Mouse (Mus musculus): Measurements from ENCODE around the gene Soga1.

The Soga1 gene

DNA sequence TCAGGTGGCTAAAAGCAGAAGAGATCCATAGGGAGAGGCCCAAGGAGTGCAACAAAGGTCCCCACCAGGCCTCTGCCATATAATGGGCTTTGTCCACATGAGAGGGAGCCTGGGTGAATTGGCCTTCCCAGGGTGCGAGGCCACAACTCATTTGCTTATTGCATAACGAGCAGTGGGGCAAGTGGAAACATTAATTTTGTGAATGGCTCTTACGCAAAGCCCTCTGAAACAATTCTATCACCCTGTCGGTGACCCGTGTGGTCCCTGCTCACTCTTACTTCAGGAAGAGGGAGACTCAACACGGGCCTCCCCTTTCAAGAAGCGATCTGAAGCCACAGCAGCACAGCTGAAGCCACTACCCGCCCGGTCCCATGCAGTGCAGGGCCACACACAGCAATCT is 41.8 kb downstream of the Soga1 start:
- DNase-seq (ENCODE audit: low spot score) = no peak

DNA sequence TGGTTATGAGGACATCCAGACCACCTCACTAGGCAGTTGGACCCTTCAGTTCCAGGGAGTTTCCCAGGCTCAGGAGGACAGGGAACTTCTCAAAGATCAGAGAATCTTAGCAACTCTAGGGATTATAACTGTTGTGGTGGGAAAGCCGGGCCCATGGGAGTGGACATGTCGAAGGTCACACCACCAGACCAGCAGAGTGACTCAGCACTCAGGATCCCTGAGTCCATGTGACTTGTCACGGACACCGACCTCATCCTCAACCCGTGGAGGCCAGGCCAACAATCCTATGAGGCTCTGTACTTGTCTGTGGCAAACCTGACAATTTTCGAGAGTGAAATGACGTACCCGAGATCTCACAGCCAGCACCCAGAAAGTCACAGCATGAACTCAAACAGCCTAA is 42.7 kb downstream of the Soga1 start:
- DNase-seq (ENCODE audit: low spot score) = no peak

DNA sequence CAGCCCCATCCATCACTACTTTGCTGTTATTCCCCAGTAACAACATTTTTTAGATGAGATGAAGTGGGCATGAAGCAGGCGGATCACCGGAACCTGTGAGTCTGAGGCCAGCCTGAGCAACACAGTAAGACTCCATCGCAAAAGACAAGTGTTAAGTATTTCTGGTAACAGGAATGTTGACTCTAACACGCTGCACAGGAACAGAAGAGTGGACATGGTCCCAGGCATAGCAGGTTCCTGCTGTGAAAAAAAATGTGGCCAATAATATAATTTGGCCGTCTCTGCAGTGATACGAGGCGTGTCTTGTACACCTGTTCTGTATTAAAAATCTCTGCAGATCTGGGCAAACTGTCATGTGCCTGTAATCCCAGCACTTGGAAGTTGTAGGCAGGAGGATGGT is 43.7 kb downstream of the Soga1 start:
- DNase-seq (ENCODE audit: low spot score) = no peak

DNA sequence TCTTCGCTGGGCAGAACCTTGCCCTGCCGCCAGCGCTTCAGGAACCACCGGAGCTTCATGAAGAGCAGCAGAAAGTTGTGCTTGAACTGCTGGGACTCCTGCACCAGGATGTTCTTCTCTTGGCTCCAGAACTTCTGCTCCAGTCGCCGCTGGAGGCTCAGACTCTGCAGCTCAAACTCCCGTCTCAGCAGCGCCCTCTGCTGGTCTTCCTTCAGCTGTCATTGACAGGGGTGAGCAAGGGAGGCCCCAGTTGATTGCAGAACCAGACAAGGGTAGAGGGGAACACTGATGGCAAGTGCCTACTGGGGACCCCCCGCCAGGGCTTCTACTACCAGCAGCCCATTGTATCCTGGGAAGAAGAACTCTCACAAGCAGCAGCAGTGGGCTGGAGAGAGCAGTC is 48.2 kb downstream of the Soga1 start:
- DNase-seq (ENCODE audit: low spot score) = no peak

DNA sequence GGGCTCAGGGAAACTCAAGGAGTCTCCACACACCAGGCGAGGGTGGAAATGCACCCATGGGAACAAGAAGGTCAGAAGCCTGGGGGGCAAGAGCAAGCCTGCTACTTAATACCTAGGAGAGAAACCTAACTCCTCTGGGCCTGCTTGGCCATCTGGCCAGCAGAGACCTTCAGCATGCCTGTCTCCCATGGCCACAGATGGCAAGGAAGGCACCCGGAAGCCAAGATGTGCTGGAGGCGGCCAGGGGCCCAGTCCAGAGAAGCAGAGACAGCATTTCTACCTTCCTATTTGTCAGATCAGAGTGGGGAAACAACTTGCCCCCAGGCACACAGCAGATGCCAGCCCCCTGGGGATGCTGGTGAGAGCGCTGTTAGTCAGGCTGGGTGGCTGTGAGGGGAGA is 50.8 kb downstream of the Soga1 start:
- DNase-seq (ENCODE audit: low spot score) = no peak

DNA sequence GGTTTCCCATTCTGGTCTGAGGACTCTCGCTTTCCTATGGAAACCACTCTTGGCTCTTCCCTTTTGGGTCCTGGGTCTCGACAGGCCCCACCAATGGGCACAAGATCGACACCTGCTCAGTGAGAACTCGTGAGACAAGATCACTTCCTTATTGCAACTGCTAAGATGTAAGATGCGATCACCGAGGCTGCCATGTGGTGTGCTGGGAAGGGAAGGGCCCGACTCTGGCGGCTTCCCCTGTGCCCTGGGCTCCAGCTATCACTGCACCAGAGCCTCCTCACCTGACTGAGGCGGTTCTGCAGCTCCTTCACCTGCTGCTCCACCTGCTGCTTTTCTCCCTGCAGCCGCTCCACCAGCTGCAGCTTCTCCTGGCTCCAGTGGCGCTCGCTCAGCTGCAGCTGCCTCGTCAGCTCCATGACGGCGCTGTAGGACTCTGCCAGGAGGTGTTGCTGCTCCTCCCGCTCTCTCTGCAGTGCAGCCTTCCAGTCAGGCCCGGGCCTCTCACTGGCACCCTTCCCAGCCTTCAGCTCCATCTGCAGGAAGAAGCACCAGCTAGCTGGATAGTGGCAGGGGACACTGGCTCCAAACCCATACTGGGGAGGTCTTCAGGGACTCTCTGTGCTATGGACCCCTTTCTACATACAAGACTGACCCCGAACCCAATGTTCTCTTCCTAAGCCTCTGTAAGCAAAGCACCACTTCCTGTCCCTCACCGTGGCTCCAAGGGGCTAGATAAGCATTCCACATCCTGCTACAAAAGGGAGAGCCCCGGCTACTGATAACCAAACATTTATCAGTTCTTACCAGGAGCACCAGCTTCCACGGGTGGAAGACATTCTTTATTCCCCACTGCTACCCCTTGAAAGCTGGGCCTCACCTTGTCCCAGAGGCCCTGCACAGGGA is 51.7 kb downstream of the Soga1 start:
- no peak for DNase-seq (ENCODE audit: low spot score)

DNA sequence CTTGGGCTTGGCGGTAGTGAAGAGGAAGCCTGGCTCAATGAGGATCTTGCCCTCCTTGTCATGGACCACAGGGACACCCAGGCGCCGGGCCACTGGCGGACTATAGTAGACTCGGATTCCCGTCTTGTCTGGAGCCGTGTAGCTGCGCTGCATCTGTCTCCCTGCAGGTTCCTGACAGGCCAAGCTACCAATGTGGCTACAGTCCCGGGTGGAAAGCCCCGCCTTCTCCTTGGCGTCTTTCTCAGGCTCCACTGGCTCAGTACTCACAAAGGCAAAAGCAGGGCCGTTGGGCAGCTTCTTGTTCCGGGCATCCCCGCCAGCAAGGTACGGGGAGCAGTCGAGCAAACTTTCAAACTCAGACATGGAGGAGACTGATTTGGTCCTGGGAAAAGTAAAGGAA is 57.9 kb downstream of the Soga1 start:
- no peak for DNase-seq (ENCODE audit: low spot score)

DNA sequence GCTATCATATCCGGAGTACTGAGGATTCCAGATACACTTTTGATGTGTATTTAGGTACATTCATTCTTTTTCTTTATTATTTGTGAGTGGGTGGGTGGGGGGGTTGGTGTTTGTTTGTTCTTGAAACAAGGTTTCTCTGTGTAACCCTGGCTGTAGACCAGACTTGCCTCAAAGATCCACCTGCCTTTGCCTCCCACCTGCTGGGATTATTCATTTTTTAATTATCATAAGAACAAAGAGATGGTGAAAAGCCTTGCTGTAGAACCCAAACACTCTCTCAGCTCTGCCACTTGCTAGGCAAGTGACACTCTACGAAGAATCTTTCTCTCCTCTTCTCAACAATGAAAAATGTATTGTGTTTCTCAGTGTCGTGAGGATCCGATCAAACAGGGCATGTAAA is 59.8 kb downstream of the Soga1 start:
- DNase-seq (ENCODE audit: low spot score) = no peak

DNA sequence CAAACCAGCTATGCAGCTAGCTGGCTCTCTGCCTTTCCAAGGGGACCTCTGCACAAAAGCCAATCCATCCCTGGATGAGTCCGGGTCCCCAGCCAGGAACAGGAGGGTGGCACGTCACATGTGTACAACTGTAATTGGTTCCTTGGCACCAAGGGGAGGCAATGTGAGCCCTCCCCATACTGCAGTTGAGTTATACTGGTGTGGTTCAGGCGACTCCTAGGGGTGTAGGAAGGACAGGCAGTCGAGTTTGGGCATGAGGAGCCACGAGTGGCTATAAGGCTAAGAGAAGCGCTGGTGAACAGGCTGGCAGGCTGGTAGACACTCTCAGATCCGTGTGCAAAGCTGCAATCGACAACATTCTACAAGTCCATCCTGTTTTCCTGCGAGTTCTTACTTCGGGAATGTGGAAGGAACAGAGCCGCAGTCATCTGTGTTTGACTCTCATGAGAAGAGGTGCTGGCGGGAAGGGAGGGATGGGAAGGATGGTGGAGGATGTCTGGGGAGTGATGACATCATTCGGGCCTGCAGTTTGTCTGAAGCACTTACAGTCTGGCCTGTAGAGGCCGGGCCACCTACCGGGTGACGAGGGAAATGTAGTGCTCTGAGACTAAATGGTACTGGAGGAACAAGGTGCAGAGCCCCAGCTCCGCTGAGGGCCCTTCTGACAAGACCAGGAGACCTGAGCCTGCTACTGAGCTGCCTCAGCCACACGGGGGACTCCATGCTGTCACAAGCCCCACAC is 62.4 kb downstream of the Soga1 start:
- DNase-seq (ENCODE audit: low spot score) = no peak

DNA sequence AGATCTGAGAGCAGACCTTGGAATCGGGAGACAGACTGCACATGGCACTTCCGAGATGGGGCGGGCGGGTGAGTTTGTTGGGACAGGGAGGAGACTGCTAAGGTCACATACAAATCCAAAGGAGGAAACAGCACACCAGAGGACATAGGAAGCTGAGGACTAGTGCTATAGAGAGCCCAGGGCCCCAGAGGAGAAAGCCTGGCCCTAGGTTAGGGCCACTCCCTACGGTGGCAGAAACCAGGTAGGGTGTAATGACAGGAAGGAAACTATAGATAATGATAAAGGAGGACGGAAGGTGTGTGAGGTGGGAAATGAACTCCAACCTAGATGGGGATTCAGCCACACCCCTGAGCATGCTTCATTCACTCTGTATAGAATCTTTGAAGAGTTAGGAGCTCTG is 66.7 kb downstream of the Soga1 start:
- no peak for DNase-seq (ENCODE audit: low spot score)

DNA sequence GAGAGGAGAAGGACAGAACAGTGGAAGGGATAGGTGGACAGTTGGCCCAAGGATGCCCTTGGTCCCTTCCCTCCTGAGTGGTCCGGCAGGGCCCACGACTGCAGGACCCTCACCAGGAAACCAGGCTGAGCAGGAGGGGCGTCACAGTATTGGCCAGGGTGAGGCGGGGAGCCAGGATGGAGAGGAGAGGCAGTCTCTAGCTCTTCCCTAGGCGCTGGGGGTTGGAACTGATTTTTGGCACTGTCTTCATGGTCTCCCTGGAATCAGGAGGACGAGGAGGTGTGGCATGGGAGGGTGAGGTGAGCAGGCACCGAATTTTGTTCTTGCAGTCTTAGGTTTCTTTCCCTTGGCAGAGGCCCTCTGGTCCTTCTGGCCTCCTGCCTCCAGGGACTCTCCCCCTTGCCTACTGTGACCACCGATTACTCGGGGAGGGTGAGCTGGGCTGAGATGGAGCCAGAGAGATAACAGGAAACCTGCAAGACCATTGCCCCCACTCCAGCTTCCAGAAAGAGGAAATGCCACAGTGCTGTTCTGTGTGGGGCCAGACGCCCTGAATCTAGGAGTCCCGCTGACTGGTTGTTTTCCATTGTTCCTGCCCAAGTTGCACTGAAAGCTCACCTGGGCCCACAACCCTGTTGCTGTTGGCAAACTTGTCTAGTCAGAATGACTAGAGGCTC is 68.3 kb downstream of the Soga1 start:
- no peak for DNase-seq (ENCODE audit: low spot score)

DNA sequence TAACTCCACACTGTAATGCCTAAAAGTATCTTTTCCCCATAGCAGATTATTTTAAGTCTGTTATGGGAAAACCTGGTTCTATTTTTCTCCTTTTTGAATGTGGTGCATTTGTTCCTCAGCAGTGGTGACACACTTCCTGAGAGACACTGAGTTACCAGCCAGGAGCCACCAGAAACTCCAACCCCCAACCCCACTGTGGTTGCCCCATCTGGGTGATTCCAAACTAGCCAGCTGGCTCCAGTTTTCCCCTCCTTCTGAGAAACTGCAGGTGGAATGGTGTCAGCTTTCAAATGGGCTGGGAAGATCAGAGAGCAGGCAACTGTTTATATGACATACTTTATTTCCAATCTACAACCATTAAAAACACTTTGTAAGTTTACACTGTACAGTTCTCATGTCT is 68.9 kb downstream of the Soga1 start:
- no peak for DNase-seq (ENCODE audit: low spot score)

DNA sequence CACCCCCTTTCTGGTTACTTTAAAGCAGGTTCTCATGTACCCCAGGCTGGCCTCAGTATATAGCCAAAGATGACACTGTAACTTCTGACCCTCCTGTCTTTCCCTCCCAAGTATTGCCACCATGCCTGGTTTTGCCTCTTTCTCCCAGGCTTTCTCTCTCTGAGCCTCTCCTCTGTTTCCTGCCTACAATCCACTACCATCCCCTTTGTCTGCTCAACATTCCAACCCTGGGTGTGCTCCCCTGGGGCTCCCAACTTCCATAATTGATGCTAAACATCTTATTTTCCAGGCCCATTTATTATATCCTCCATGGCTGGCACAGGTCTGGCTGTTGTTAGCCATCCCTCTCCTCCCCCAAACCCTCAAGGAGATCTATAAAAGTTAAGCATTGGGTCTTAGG is 70.5 kb downstream of the Soga1 start:
- no peak for DNase-seq (ENCODE audit: low spot score)

DNA sequence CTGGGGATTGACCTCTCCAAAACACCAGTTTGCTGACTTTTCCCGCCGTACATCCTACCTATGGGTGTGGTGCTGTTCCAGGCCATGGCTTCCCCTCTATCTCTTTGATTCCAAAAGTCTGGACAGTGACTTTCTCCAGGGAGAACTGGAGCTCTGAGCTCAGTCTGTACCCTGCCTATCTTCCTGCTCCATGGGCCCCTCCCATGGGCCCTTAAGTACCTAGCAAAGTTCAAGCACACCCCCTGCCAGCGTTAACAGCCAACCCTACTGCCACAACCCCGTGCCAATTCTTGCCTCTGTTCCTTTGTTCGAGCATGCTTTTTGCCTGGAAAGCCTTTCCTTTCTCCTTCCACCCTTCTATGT is 71.8 kb downstream of the Soga1 start:
- no peak for DNase-seq (ENCODE audit: low spot score)

DNA sequence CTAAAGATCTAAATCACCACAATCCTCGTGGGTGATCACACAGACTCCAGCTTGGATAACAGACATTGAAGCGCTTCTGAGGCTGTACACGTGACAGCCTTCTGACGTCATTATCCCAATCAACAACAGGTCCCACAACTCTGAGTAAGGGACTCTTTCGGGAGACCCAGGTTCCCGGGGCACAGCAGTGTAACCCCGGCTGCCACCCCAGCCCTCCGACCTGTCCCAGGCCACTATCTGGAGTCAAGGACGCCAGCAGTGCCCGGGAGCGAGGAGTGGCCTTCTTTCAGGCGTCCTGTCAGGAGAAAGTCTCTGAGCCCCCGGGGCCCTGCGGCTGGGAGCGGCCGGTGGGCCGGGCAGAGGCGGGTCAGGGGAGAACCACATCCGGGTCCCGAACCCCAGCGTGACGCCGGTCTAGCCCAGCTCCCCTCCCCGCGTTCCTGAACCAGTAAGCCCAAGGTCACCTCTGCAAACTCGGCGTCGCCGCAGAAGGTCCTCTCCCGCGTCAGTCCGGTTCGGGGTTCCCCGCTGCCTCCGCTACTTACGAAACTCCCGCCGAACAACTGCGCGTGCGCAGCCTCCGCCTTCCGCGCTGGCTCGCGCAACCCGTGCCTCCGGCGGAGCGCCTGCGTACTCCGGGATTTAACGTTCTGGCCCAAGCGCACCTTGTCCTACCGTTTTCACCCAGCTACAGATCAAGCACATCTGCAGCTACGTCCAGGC is 72.4 kb downstream of the Soga1 start, which contains the start of gene Dsn1:
Dsn1 (minus strand) TSS at position 644 of the 723 bp plus-strand sequence.
- DNase-seq (ENCODE audit: low spot score) = peak; percentile 69

DNA sequence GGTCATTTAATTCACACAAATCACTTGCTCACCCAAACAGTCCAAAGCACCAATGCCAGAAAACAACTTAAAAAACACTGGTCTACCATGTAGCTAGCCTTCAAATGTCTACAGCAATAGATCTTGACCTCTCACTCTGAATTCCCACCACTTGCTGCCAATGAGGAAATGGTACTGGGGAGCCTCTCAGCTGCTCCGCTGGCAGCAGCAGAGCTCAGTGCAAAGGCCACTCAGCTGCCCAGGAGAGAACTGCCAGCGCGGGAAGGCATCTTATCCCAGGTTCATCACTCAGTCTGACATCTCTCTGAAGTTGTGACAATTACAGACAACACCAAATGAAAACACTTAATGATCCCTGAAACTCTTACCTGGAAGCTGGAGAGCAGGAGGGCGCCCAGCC is 76.7 kb downstream of the Soga1 start:
- no peak for DNase-seq (ENCODE audit: low spot score)

DNA sequence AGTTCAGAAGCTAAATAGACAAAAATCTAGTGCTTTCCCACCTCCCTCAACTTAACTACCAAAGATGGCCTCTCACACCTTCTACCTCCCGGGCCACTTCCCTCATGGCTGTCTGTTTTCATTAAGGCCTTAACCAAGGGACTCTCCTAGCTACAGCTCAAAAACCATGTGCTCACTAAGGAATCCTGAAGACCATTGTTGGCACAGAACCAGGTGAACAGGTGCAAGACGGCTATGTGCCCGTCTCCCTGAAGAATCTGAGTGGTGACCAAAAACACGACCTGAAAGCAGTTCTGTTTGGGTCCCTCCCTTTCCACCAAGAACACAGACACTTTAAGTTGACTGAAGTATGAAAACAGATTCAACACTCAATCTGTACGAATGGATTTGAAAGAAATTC is 80.8 kb downstream of the Soga1 start:
- DNase-seq (ENCODE audit: low spot score) = no peak

DNA sequence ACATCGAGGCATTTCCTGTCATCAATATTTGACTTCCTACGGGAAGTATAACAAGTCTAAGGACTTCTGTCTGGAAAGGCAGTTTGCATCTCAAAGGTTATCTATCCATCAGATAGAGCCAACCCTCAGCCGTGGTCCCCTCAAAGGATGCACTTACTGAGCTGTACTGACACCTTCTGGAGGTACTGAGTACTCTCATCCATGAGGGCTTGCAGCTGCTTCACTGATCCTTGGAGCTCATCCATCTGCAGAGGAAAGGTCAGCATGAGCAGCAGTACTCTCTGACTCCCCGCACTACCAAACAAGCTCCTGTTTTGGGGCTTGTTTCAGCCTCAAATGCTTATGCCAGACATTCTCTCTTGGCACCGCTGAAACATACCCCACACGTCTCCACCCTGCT is 82.5 kb downstream of the Soga1 start:
- no peak for DNase-seq (ENCODE audit: low spot score)

DNA sequence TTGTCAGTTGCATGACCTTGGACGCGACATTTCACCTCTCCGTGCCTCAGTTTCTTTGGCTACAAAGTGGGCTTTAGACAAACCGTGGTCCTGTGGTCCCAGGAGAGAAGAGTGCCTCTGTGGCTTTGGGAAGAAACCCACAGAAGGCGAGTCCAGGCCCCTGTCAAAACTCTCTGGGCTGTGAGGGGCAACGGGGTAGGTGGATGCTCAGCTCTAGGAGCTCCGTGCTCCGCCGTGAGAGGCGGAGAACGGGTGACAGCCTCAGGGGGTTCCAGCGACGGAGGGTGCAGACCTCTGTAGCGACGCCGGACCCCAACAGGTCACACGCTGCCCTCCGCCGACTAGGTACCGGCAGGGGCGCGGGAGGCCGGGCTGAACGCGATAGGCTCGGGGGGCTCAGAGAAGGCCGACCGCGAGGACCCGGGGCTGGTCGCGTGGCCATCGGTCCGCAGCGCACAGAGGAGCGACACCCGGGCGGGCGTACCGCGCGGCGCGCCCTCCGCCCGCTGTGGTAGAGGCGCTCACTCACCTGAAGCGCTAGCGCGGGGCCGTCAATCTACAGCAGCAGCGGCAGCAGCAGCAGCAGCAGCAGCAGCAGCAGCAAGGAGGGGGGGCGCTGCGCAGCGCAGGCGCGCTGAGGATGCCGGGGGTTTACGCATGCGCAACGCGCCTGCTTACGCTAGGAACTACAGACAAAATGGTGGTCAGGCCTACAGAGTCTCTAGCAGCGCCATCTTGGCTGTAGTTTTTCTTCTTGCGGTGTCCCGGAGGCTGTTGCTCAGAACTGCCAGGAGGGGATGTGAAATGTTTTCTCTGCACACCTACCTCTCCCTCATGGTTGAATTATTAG is 87.4 kb downstream of the Soga1 start, which contains the start of gene Ndrg3:
Ndrg3 (minus strand) TSS at position 587 of the 850 bp plus-strand sequence.
- DNase-seq (ENCODE audit: low spot score) = peak; percentile 96

DNA sequence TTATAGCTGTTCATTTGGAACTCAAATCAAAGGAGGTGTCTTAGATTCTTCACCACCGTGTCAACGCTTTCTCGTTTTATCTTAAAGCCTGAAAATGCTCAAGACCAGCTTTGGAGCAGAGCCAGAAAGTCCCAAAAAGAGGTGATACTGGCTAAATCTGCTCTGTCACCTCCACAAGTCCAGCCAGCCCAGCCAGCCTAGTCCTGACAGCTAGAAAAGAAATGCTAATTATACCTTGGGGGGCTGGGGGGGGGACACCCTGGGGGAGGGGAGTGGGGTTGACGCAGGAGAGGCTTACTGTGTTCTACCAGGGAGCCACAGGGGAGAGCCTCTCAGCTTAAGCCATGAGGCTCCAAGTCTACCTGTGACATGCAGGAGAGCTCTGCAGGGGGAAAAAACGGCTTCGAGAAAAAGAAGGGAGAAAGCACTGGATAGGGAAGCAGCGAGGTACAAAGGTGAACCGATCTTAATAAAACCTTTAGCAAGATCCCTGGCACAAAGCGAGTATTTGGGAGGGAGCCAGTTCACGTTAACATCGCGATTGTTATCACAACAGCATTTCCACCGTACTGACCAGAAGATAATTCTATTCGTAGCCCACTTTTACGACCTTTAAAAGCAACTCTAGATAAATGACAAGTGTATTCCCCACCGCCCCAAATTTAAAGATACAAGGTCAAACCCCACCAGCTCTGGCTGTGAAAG is 88.2 kb downstream of the Soga1 start:
- DNase-seq (ENCODE audit: low spot score) = no peak

DNA sequence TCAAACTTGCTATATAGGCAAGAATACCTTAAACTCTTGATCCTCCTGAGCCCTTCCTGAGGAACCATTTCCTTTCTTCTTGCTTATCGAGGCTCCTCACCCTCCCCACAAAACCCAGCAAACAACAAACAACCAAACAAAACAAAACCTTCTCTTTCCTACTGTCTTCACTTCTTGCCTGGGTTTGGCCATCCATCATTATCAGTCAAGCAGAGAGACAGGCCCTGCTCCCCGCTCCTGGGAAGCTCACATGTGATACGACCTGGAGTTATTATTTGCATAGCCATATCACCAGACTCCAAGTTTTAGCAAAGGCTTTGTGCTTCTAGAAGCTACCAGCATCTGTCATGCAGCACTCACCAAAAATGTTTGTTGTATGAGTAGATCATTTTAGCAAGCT is 91.7 kb downstream of the Soga1 start:
- no peak for DNase-seq (ENCODE audit: low spot score)
